Mouse (Mus musculus): ENCODE measurements around the gene Phf12. TPM values are rescaled to one million over a fixed set of nuclear protein-coding genes. Genes with fewer than 3 reads are reported as not detected.

The Phf12 gene
- total RNA-seq, 2 experiments from 2014 or later, result 59.0 to 62.4 TPM

GRCm38 (mm10) chr11:77958932-77959331, 23.6 kb upstream of the Phf12 start:
- Histone ChIP-seq H3K27ac (no peak overlapping the region), H3K4me3 (no peak overlapping the region)
- no peak for DNase-seq (ENCODE audit: low spot score in 2 of 2)
- no peak for TF ChIP-seq CTCF (conservative IDR thresholded peaks at IDR 0.05)

GRCm38 (mm10) chr11:77960199-77960598, 22.4 kb upstream of the Phf12 start:
- DNase-seq (ENCODE audit: low spot score in 2 of 2), result peak; percentile 73 to 81
- H3K27ac ChIP-seq, result no peak overlapping the region
- TF ChIP-seq CTCF (conservative IDR thresholded peaks at IDR 0.05), result no peak

GRCm38 (mm10) chr11:77960898-77961297, 21.7 kb upstream of the Phf12 start:
- Histone ChIP-seq H3K4me3 (no peak overlapping the region), H3K27ac (no peak overlapping the region)
- DNase-seq (ENCODE audit: low spot score in 2 of 2), result no peak
- TF ChIP-seq CTCF (conservative IDR thresholded peaks at IDR 0.05), result no peak

More at GRCm38 (mm10) chr11:77960199-77960598, 22.4 kb upstream of the Phf12 start:
- no peak overlapping the region for H3K4me3 ChIP-seq

- no peak overlapping the region for H3K4me3 ChIP-seq
- TF ChIP-seq CTCF (conservative IDR thresholded peaks at IDR 0.05), result no peak
- H3K27ac ChIP-seq, result no peak overlapping the region
- no peak for DNase-seq (ENCODE audit: low spot score in 2 of 2)
Measured at GRCm38 (mm10) chr11:77962946-77963345, 19.6 kb upstream of the Phf12 start.

GRCm38 (mm10) chr11:77964415-77965095, 18.0 kb upstream of the Phf12 start:
- no peak for DNase-seq (ENCODE audit: low spot score in 2 of 2)
- Histone ChIP-seq H3K27ac (peak overlapping the region; percentile 87), H3K4me3 (no peak overlapping the region)
- no peak for TF ChIP-seq CTCF (conservative IDR thresholded peaks at IDR 0.05)

GRCm38 (mm10) chr11:77965101-77966036, 17.2 kb upstream of the Phf12 start:
- Histone ChIP-seq H3K4me3 (peak overlapping the region; percentile 19), H3K27ac (peak overlapping the region; percentile 87)
- TF ChIP-seq CTCF (conservative IDR thresholded peaks at IDR 0.05), result no peak
- DNase-seq (ENCODE audit: low spot score in 2 of 2), result peak; percentile 85 to 91

GRCm38 (mm10) chr11:77966037-77966391, 16.5 kb upstream of the Phf12 start:
- H3K27ac ChIP-seq, result peak overlapping the region; percentile 87
- peak overlapping the region; percentile 19 for H3K4me3 ChIP-seq
- TF ChIP-seq CTCF (conservative IDR thresholded peaks at IDR 0.05), result no peak
- no peak for DNase-seq (ENCODE audit: low spot score in 2 of 2)

- peak; percentile 75 to 84 for DNase-seq (ENCODE audit: low spot score in 2 of 2)
- Histone ChIP-seq H3K27ac (no peak overlapping the region), H3K4me3 (no peak overlapping the region)
- peak; percentile 89 for TF ChIP-seq CTCF (conservative IDR thresholded peaks at IDR 0.05)
Measured at GRCm38 (mm10) chr11:77967114-77967513, 15.4 kb upstream of the Phf12 start.

GRCm38 (mm10) chr11:77968786-77969185, 13.8 kb upstream of the Phf12 start:
- no peak for DNase-seq (ENCODE audit: low spot score in 2 of 2)
- no peak overlapping the region for H3K4me3 ChIP-seq
- no peak overlapping the region for H3K27ac ChIP-seq
- no peak for TF ChIP-seq CTCF (conservative IDR thresholded peaks at IDR 0.05)

GRCm38 (mm10) chr11:77970718-77971117, 11.8 kb upstream of the Phf12 start:
- Histone ChIP-seq H3K27ac (no peak overlapping the region), H3K4me3 (no peak overlapping the region)
- TF ChIP-seq CTCF (conservative IDR thresholded peaks at IDR 0.05), result peak; percentile 58
- no peak for DNase-seq (ENCODE audit: low spot score in 2 of 2)

- Histone ChIP-seq H3K4me3 (no peak overlapping the region), H3K27ac (no peak overlapping the region)
- no peak for DNase-seq (ENCODE audit: low spot score in 2 of 2)
- no peak for TF ChIP-seq CTCF (conservative IDR thresholded peaks at IDR 0.05)
Measured at GRCm38 (mm10) chr11:77973520-77973919, 9.0 kb upstream of the Phf12 start.

GRCm38 (mm10) chr11:77974325-77974724, 8.2 kb upstream of the Phf12 start:
- DNase-seq (ENCODE audit: low spot score in 2 of 2), result no peak
- Histone ChIP-seq H3K27ac (no peak overlapping the region), H3K4me3 (no peak overlapping the region)
- no peak for TF ChIP-seq CTCF (conservative IDR thresholded peaks at IDR 0.05)

GRCm38 (mm10) chr11:77975873-77976272, 6.7 kb upstream of the Phf12 start:
- no peak for DNase-seq (ENCODE audit: low spot score in 2 of 2)
- H3K27ac ChIP-seq, result no peak overlapping the region
- no peak overlapping the region for H3K4me3 ChIP-seq
- peak; percentile 30; the same call in 1 of the 2 replicates for TF ChIP-seq CTCF (conservative IDR thresholded peaks at IDR 0.05)
